Mouse (Mus musculus): ENCODE measurements around the gene Mrps18c.

DNA sequence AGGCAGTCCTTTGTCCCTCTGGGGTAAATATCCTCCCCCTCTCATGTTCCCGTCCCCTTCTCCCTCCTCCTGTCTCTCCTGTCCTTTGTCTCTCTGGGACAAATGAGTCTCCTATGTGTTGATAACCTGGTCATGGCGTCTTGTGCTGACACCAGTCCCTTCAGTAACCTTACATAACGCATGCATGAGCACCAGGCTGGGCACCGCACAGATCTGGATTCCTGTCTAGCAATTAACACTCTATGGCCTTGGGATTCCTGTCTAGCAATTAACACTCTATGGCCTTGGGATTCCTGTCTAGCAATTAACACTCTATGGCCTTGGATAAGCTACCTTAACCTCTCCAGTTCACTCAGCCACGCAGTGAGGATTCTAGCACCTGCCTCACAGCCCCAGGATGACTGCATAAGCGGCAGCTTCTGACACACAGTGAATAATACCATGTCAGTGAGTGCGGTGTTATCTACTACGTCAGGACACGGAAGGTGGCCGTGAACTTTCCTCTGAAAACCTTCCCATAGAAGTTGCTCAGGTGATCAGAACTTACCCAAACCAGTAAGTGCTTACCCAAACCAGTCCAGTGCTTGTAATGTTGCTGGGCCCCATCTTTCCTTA lies 38.3 kb upstream of the Mrps18c start:
- TF ChIP-seq CTCF (IDR thresholded peaks at IDR 0.05; ENCODE audit: low read depth, low read length) (no peak), EP300 (IDR thresholded peaks at IDR 0.05; ENCODE audit: insufficient read depth, low read depth, low read length) (no peak), POLR2A (IDR thresholded peaks at IDR 0.05; ENCODE audit: insufficient read depth, low read length) (no peak)
